Mouse (Mus musculus) Patski (cell line): Measurements from ENCODE around the gene Usp8. TPM values are rescaled to one million over a fixed set of nuclear protein-coding genes. Genes with fewer than 3 reads are reported as not detected.

Experiments
- ATAC-seq: fragments of 100-300 bp; one replicate; pipeline ENCODE4 v1.8.0; 2021
- CTCF ChIA-PET: fragments of 350-600 bp; sonication (Branson Sonifier 250); formaldehyde crosslinking; loops from one replicate; lab custom pipeline; 2022; ENCODE audit warnings: inconsistent platforms; lab: Charles Lee
- POLR2A ChIA-PET: fragments of 350-600 bp; sonication (Branson Sonifier 250); formaldehyde crosslinking; loops from one replicate; lab custom pipeline; 2022; ENCODE audit warnings: antibody characterized with exemption, inconsistent platforms; lab: Charles Lee
- DNase-seq: peaks from one replicate; pipeline ENCODE4 v3.0.0-alpha.2; 2011; ENCODE audit warnings: low read depth, low spot score
- H3K27me3 ChIP-seq: fragments of 371-371 bp; one replicate; pipeline ENCODE4 v1.5.1; 2021
- CTCF ChIP-seq: fragments of 100-300 bp; IDR thresholded peaks from one replicate; pipeline ENCODE4 v1.5.1; 2021
- in situ Hi-C: fragments of 300-500 bp; cut with MboI; formaldehyde crosslinking; loops from 3 replicates; pipeline ENCODE4 v1.11.1; 2018; ENCODE audit warnings: low pct_unique_long_range_greater_than_20kb, mixed read lengths
- polyA plus RNA-seq: library from polyadenylated mRNA; unstranded; gene quantifications from one replicate; pipeline ENCODE4 v1.2.3, GENCODE M21; 2021

Gene Usp8
- polyA plus RNA-seq, result 73.8 TPM

DNA sequence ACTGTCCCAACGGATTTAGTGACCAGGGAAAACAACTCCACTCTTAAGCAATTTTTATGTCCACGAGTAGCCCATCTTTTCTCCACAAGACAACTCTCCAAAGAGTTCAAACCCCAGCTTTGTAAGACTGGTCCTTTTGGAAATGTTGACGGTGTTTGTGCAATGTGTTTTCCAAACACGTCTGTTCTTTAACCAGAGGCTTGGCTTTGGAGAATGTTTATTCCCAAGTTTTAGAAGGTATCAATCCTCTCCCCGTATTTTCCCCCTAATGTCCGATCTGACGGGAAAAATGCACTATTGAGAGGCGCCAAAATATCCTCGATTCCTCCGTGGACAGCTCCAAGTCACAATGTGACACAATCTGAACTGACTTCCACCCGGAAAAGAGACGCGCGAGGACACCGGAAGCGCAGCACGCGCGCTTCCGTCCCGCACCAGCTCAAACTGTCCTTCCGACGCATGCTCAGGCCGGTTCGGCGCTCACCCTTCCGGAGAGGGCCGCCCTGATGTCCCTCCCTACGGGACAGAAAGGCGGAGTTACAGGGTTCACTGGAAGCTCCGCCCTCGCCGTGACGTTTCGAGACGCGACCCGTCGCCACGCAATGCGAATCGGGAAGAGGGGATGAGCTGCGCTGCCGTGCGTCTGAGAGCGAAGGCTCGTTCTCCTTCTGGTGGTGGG, at the start of gene Usp8:
Gene Usp8 (plus strand): TSS at position 570 of the 679 bp plus-strand sequence.
- in situ Hi-C loops, result no loop called here
- ATAC-seq (peak; percentile 96), DNase-seq (peak; percentile 84)
- TF ChIP-seq CTCF, result no peak
- ChIA-PET POLR2A (interaction anchor here (0.6 to 2.6 kb wide), 2 partner anchors 32 to 55 kb away, joined by 3 to 18 read pairs; partner anchors contain the start of gene Gabpb1), CTCF (interaction anchor here (0.7 to 1.4 kb wide), 2 partner anchors 18 to 30 kb away, joined by 3 read pairs; no protein-coding TSS in a partner anchor)
- H3K27me3 ChIP-seq, result no peaks in the 10 kb centered on the region

GRCm38 (mm10) chr2:126663481-126663880, 43.6 kb upstream of the Usp8 start:
- POLR2A ChIA-PET, result no interaction called here

GRCm38 (mm10) chr2:126665984-126666383, 41.1 kb upstream of the Usp8 start:
- CTCF ChIA-PET, result no interaction called here
- TF ChIP-seq CTCF, result no peak
- ATAC-seq (no peak), DNase-seq (no peak)
- no peaks in the 10 kb centered on the region for H3K27me3 ChIP-seq
- POLR2A ChIA-PET, result interaction anchor here (0.7 kb wide), 1 partner anchor 21 kb away, joined by 3 read pairs; no protein-coding TSS in a partner anchor
- in situ Hi-C loops, result no loop called here

More at GRCm38 (mm10) chr2:126663481-126663880, 43.6 kb upstream of the Usp8 start:
- no peaks in the 10 kb centered on the region for H3K27me3 ChIP-seq
- DNase-seq (no peak), ATAC-seq (no peak)
- CTCF ChIA-PET, result interaction anchor here (0.6 to 1.4 kb wide), 5 partner anchors 15 to 69 kb away, joined by 3 to 6 read pairs (median 3); no protein-coding TSS in a partner anchor
- peak; percentile 59 for TF ChIP-seq CTCF
- in situ Hi-C loops, result no loop called here

- POLR2A ChIA-PET, result no interaction called here
- CTCF ChIA-PET, result no interaction called here
- H3K27me3 ChIP-seq, result no peaks in the 10 kb centered on the region
- in situ Hi-C loops, result no loop called here
- TF ChIP-seq CTCF, result no peak
- ATAC-seq (no peak), DNase-seq (no peak)
These were observed 38.4 kb upstream of the Usp8 start for GRCm38 (mm10) chr2:126668621-126669252.

GRCm38 (mm10) chr2:126673317-126674242, 33.5 kb upstream of the Usp8 start:
- DNase-seq (no peak), ATAC-seq (no peak)
- no peaks in the 10 kb centered on the region for H3K27me3 ChIP-seq
- POLR2A ChIA-PET, result interaction anchor here (0.6 to 3.2 kb wide), 2 partner anchors 34 to 268 kb away, joined by 3 to 18 read pairs; partner anchors contain the start of gene Usp8
- CTCF ChIA-PET, result interaction anchor here (1.5 kb wide), 1 partner anchor 12 kb away, joined by 5 read pairs; no protein-coding TSS in a partner anchor
- in situ Hi-C loops, result no loop called here
- no peak for TF ChIP-seq CTCF

DNA sequence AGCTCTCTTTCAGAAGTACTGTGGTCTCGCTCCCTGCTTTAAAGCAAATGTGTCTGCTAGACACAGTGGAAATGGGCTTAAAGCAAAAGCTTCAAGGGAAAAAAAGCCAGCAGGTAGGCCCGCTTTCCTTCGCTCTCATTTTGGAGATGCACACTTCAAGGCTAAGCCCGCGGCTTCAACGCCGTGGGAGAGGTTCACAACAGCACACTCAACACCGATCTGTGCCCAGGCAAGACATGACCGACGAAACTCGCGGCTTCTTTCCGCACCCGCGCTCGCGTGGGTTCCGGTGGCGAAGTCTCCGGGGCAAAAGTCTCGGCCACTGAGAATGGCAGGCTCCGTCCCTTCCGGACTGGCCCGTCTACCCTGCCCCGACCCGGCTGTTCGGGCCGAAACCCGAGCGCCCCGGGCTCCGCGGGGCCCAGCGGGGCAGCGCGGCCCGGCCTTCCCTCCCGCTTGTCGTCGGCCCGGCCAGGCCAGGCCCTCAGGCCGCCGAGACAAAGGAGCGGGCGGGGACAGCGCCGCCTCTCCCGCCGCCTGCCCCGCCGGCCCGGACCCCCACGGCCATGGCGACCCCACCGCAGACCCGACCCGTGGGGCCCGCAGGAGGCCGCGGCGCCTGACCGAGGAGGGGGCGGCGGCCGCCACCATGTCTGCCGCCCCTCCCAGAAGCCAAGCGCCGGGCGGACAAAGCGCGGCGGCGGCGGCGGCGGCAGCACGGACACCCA, 32.5 kb upstream of the Usp8 start:
- ATAC-seq, result peak; percentile 44

GRCm38 (mm10) chr2:126675169-126676121, 31.7 kb upstream of the Usp8 start:
- ChIA-PET POLR2A (interaction anchor here (0.8 to 3.2 kb wide), 2 partner anchors 23 to 32 kb away, joined by 3 to 18 read pairs; partner anchors contain the start of gene Usp8), CTCF (no interaction called here)
- no peaks in the 10 kb centered on the region for H3K27me3 ChIP-seq
- DNase-seq (peak; percentile 63), ATAC-seq (peak; percentile 75)
- TF ChIP-seq CTCF, result no peak
- in situ Hi-C loops, result no loop called here

More for the DNA sequence above, 32.5 kb upstream of the Usp8 start:
- ChIA-PET POLR2A (interaction anchor here (0.6 to 3.2 kb wide), 3 partner anchors 24 to 269 kb away, joined by 3 to 18 read pairs (median 3); partner anchors contain the start of gene Usp8), CTCF (no interaction called here)
- TF ChIP-seq CTCF, result no peak
- no peak for DNase-seq
- no peaks in the 10 kb centered on the region for H3K27me3 ChIP-seq
- in situ Hi-C loops, result no loop called here

DNA sequence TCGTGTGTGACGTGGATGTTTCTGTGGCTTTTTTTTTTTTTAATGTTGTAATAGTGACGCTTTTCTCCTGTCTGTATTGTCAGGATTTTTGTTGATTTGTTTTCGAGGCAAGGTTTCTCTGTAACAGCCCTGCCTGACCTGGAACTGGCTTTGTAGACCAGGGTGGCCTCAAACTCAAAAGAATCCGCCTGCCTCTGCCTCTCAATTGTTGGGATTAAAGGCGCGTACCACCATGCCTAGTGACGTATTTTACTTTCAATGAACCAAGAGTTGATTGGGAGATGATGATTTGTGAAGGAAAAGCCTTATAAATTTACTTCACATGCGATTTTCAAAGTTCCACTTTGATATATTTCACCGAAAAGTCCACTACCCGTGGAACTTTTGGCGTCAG, 31.0 kb upstream of the Usp8 start, which contains the start of gene Gabpb1:
Gene Gabpb1 (minus strand): TSS at position 216 of the 394 bp plus-strand sequence.
- ChIA-PET CTCF (no interaction called here), POLR2A (interaction anchor here (3.2 kb wide), 1 partner anchor 31 kb away, joined by 18 read pairs; the partner anchor contains the start of gene Usp8)
- H3K27me3 ChIP-seq, result no peaks in the 10 kb centered on the region
- TF ChIP-seq CTCF, result no peak
- in situ Hi-C loops, result no loop called here
- DNase-seq, result no peak
- ATAC-seq, result no peak
